24 mouse cellular contexts compared by ENCODE assay signal in genomic region chr14:55008417-55008816, GRCm38 (mm10). TPM values are rescaled to one million over a fixed set of nuclear protein-coding genes. Genes with fewer than 3 reads are reported as not detected.
DNase-seq lines count a peak whose midpoint lies in the region; ATAC-seq and TF ChIP-seq lines count a peak whose summit lies in the region.
"Had no signal": no experiment of that assay in that cellular context is flagged by ENCODE, and none has a peak within 500 bp of the region (broad histone marks: within the 10 kb centered on the region; RNA-seq: fewer than 3 reads in every experiment).

No protein-coding gene starts in this region.

- 77% methylated on average over 8 of the region's 8 CpGs for WGBS in heart, embryonic 11.5 days (ENCODE audit: insufficient replicate concordance)
- WGBS in heart, adult 2 months = 43% methylated on average over 8 of the region's 8 CpGs
- WGBS in heart, postnatal 0 days = 54% methylated on average over 8 of the region's 8 CpGs

- H3K79me2 ChIP-seq in heart, adult 2 months (replicated peaks; ENCODE audit: control insufficient read depth, insufficient read depth, low read length) = no peaks in the 10 kb centered on the region

- no peaks in the 10 kb centered on the region for H3K36me3 ChIP-seq in heart, embryonic 11.5 days (ENCODE audit: control insufficient read depth, insufficient read depth, low read length)
- no peaks in the 10 kb centered on the region for H3K36me3 ChIP-seq in heart, adult 2 months (ENCODE audit: control insufficient read depth, insufficient read depth, low read length)
- H3K36me3 ChIP-seq in heart, postnatal 0 days (replicated peaks; ENCODE audit: control insufficient read depth, insufficient read depth, low read length) = no peaks in the 10 kb centered on the region
- H3K36me3 ChIP-seq: forebrain, embryonic 10.5 days; forebrain, embryonic 15.5 days had no signal

- DNase-seq in heart, adult 2 months = no peak
- no peak for DNase-seq in layer of hippocampus, adult 2 months (ENCODE audit: low spot score in 2 of 2)
- DNase-seq in layer of hippocampus, postnatal 14 days (ENCODE audit: low spot score in 2 of 2) = no peak
- DNase-seq in heart, postnatal 0 days (ENCODE audit: low spot score) = no peak
- DNase-seq in spleen, adult 12 weeks (ENCODE audit: low spot score) = no peak
- DNase-seq: adrenal gland, adult 2 months; adrenal gland, postnatal 25 days; cerebellum, adult 18-20 months; cerebellum, adult 9-11 months; cerebellum, postnatal 36 days; gastrocnemius, postnatal 36 days; kidney, adult 9 months had no signal

- H3K9me3 ChIP-seq in heart, embryonic 11.5 days (replicated peaks; ENCODE audit: control insufficient read depth, low read length) = no peaks in the 10 kb centered on the region
- H3K9me3 ChIP-seq in heart, postnatal 0 days (replicated peaks; ENCODE audit: control insufficient read depth, low read length) = no peaks in the 10 kb centered on the region
- H3K9me3 ChIP-seq: forebrain, embryonic 10.5 days; forebrain, embryonic 15.5 days had no signal

- H3K4me3 ChIP-seq in heart, embryonic 11.5 days (ENCODE audit: low read depth, low read length) = no peak overlapping the region
- no peak overlapping the region for H3K4me3 ChIP-seq in heart, adult 2 months
- H3K4me3 ChIP-seq in layer of hippocampus, adult 2 months = no peak overlapping the region
- no peak overlapping the region for H3K4me3 ChIP-seq in heart, postnatal 0 days (ENCODE audit: low read depth, low read length)
- H3K4me3 ChIP-seq: erythroblast, embryonic 14.5 days; forebrain, embryonic 10.5 days; forebrain, embryonic 15.5 days had no signal

- TF ChIP-seq EP300 in heart, adult 2 months (IDR thresholded peaks at IDR 0.05; ENCODE audit: insufficient read depth, low read depth, low read length) = no peak
- TF ChIP-seq EP300 in heart, postnatal 0 days (IDR thresholded peaks at IDR 0.05; ENCODE audit: low read depth) = no peak

- H3K4me2 ChIP-seq in heart, embryonic 11.5 days = no peak overlapping the region
- no peak overlapping the region for H3K4me2 ChIP-seq in heart, postnatal 0 days (ENCODE audit: low read depth, low read length)
- H3K4me2 ChIP-seq: forebrain, embryonic 15.5 days had no signal

- no peaks in the 10 kb centered on the region for H3K27me3 ChIP-seq in heart, embryonic 11.5 days (ENCODE audit: control insufficient read depth, insufficient read depth, low read length)
- H3K27me3 ChIP-seq in heart, adult 2 months (ENCODE audit: control insufficient read depth, insufficient read depth, low read length) = no peaks in the 10 kb centered on the region
- H3K27me3 ChIP-seq in heart, postnatal 0 days (ENCODE audit: control insufficient read depth, insufficient read depth, low read length) = no peaks in the 10 kb centered on the region
- H3K27me3 ChIP-seq: forebrain, embryonic 15.5 days had no signal

- H3K4me1 ChIP-seq in heart, embryonic 11.5 days (ENCODE audit: control insufficient read depth, insufficient read depth, low read length) = peaks cover 13% of the 10 kb centered on the region
- peaks cover 13% of the 10 kb centered on the region for H3K4me1 ChIP-seq in heart, adult 2 months (ENCODE audit: control insufficient read depth, insufficient read depth, low read length)
- peaks cover 8% of the 10 kb centered on the region for H3K4me1 ChIP-seq in heart, postnatal 0 days (ENCODE audit: control insufficient read depth, insufficient read depth)

- H3K27ac ChIP-seq in heart, embryonic 11.5 days (ENCODE audit: low read depth, low read length) = peak overlapping the region; percentile 2
- H3K27ac ChIP-seq in heart, adult 2 months = no peak overlapping the region
- H3K27ac ChIP-seq in layer of hippocampus, adult 2 months = no peak overlapping the region
- H3K27ac ChIP-seq in heart, postnatal 0 days (ENCODE audit: low read depth) = peak overlapping the region; percentile 72
- H3K27ac ChIP-seq: forebrain, embryonic 10.5 days; forebrain, embryonic 15.5 days had no signal

- no peak for ATAC-seq in heart, embryonic 11.5 days (replicated peaks; ENCODE audit: insufficient number of reproducible peaks, low FRiP score, low TSS enrichment)
- ATAC-seq in heart, postnatal 0 days (ENCODE audit: insufficient read depth, low read depth) = no peak
- ATAC-seq: forebrain, embryonic 15.5 days; hindbrain, embryonic 16.5 days; inflammation-experienced regulatory T-cells, adult 6 months; intestine, postnatal 0 days had no signal

- TF ChIP-seq CTCF in heart, adult 2 months (IDR thresholded peaks at IDR 0.05) = no peak
- TF ChIP-seq CTCF in layer of hippocampus, adult 2 months (conservative IDR thresholded peaks at IDR 0.05) = 0 out of 2 replicates have a peak, but pooled peaks have one; percentile 9
- no peak for TF ChIP-seq CTCF in heart, postnatal 0 days (IDR thresholded peaks at IDR 0.05; ENCODE audit: low read depth)

- no peak for TF ChIP-seq POLR2A in heart, adult 2 months (IDR thresholded peaks at IDR 0.05; ENCODE audit: insufficient read depth, low read depth, low read length)

- intact Hi-C loops in heart, adult 2 months (cut with DNase I) = no loop called here

- no peak overlapping the region for H3K9ac ChIP-seq in heart, embryonic 11.5 days (ENCODE audit: low read depth, low read length)
- H3K9ac ChIP-seq in heart, adult 2 months (ENCODE audit: low read depth, low read length) = no peak overlapping the region
- H3K9ac ChIP-seq in heart, postnatal 0 days (replicated peaks; ENCODE audit: low read depth, low read length) = no peak overlapping the region
- H3K9ac ChIP-seq: forebrain, embryonic 15.5 days had no signal

RNA-seq across cellular contexts. Expression of gene Ngdn, which starts 6.8 kb away (rescaled TPM):
- polyA plus RNA-seq in heart, embryonic 11.5 days (2014; fragmentation: Nextera tagmentation; extraction: Ambion mirVana) = 60.3 and 62.1 TPM in 2 replicates
- 10 to 100 TPM; 25.9 to 28.9 TPM for total RNA-seq in heart, adult 2 months (2021)
- 10.1 and 19.6 TPM in 2 replicates for polyA plus RNA-seq in heart, adult 2 months (2012; rRNA removed)
- 10 to 100 TPM; 30.3 to 34.9 TPM for total RNA-seq in layer of hippocampus, adult 2 months (2021)
- 10 to 100 TPM; 28.6 to 33.5 TPM for total RNA-seq in layer of hippocampus, postnatal 14 days (2021)
- 20.2 and 50.1 TPM in 2 replicates for total RNA-seq in heart, postnatal 0 days (2014; rRNA removed; ENCODE audit: low replicate concordance)
- 50.0 and 50.9 TPM in 2 replicates for polyA plus RNA-seq in heart, postnatal 0 days (2015; fragmentation: Nextera tagmentation; extraction: Ambion mirVana)

RNA-seq across cellular contexts. Expression of gene Myh7, which starts 14.0 kb away (rescaled TPM):
- 3,446 and 4,122 TPM in 2 replicates for polyA plus RNA-seq in heart, embryonic 11.5 days (2014; fragmentation: Nextera tagmentation; extraction: Ambion mirVana)
- total RNA-seq in heart, adult 2 months (2021) = 1,000 to 10,000 TPM; 1,935 to 2,240 TPM
- polyA plus RNA-seq in heart, adult 2 months (2012; rRNA removed) = 19.8 and 29.5 TPM in 2 replicates
- 1 to 10 TPM; 8.3 TPM for total RNA-seq in layer of hippocampus, adult 2 months (2021)
- 1 to 10 TPM; 4.0 to 5.4 TPM for total RNA-seq in layer of hippocampus, postnatal 14 days (2021)
- 4,273 and 4,731 TPM in 2 replicates for total RNA-seq in heart, postnatal 0 days (2014; rRNA removed; ENCODE audit: low replicate concordance)
- polyA plus RNA-seq in heart, postnatal 0 days (2015; fragmentation: Nextera tagmentation; extraction: Ambion mirVana) = 1,026 and 1,537 TPM in 2 replicates
- total RNA-seq: adrenal gland, adult 2 months; adrenal gland, postnatal 25 days had no signal
- polyA plus RNA-seq: adrenal gland, adult 2 months; erythroblast, embryonic 14.5 days; inflammation-experienced regulatory T-cells, adult 6 months had no signal

RNA-seq across cellular contexts. Expression of gene Gm17428, which starts 31.7 kb away (rescaled TPM):
- not detected in 2 replicates for polyA plus RNA-seq in heart, embryonic 11.5 days (2014; fragmentation: Nextera tagmentation; extraction: Ambion mirVana)
- total RNA-seq in heart, adult 2 months (2021) = not detected
- polyA plus RNA-seq in heart, adult 2 months (2012; rRNA removed) = not detected in 2 replicates
- total RNA-seq in layer of hippocampus, adult 2 months (2021) = not detected
- not detected for total RNA-seq in layer of hippocampus, postnatal 14 days (2021)
- not detected in 2 replicates for total RNA-seq in heart, postnatal 0 days (2014; rRNA removed; ENCODE audit: low replicate concordance)
- not detected in 2 replicates for polyA plus RNA-seq in heart, postnatal 0 days (2015; fragmentation: Nextera tagmentation; extraction: Ambion mirVana)
- total RNA-seq: adrenal gland, adult 2 months; adrenal gland, postnatal 25 days; ES-E14; gastrocnemius, adult 8-10 months; gastrocnemius, postnatal 36 days; heart, adult 18-20 months had no signal
- polyA plus RNA-seq: adrenal gland, adult 2 months; embryonic facial prominence, embryonic 14.5 days; erythroblast, embryonic 14.5 days; forebrain, embryonic 10.5 days; forebrain, embryonic 15.5 days; hindbrain, embryonic 11.5 days; hindbrain, embryonic 16.5 days; inflammation-experienced regulatory T-cells, adult 6 months; intestine, postnatal 0 days had no signal

RNA-seq across cellular contexts. Expression of gene Myh6, which starts 41.7 kb away (rescaled TPM):
- 2,306 and 2,903 TPM in 2 replicates for polyA plus RNA-seq in heart, embryonic 11.5 days (2014; fragmentation: Nextera tagmentation; extraction: Ambion mirVana)
- total RNA-seq in heart, adult 2 months (2021) = over 10,000 TPM; 19,033 to 21,149 TPM
- polyA plus RNA-seq in heart, adult 2 months (2012; rRNA removed) = 6,249 and 7,266 TPM in 2 replicates
- 1 to 10 TPM; 2.5 to 3.0 TPM for total RNA-seq in layer of hippocampus, adult 2 months (2021)
- 1 to 10 TPM; 2.0 to 2.8 TPM for total RNA-seq in layer of hippocampus, postnatal 14 days (2021)
- 3,860 and 3,976 TPM in 2 replicates for total RNA-seq in heart, postnatal 0 days (2014; rRNA removed; ENCODE audit: low replicate concordance)
- 8,242 and 9,737 TPM in 2 replicates for polyA plus RNA-seq in heart, postnatal 0 days (2015; fragmentation: Nextera tagmentation; extraction: Ambion mirVana)
- total RNA-seq: adrenal gland, adult 2 months; adrenal gland, postnatal 25 days had no signal
- polyA plus RNA-seq: adrenal gland, adult 2 months; erythroblast, embryonic 14.5 days; inflammation-experienced regulatory T-cells, adult 6 months had no signal

Comparison
In these comparisons a context has a peak if more than half of its experiments do, and no peak if none do; other contexts are left out.
1. H3K27ac ChIP-seq: peak in heart, embryonic 11.5 days (single experiment) and heart, postnatal 0 days (single experiment); none in heart, adult 2 months (single experiment) and layer of hippocampus, adult 2 months (single experiment).
2. RNA of gene Myh7, which starts 14.0 kb away (total RNA-seq): 4,273 to 4,731 TPM in heart, postnatal 0 days and 1,935 to 2,240 TPM in heart, adult 2 months; 8.3 TPM in layer of hippocampus, adult 2 months and 4.0 to 5.4 TPM in layer of hippocampus, postnatal 14 days; every median in the first group is over 100 times any median in the second.